Mouse (Mus musculus): ENCODE data around the gene Mylk2. TPM values are rescaled to one million over a fixed set of nuclear protein-coding genes. Genes with fewer than 3 reads are reported as not detected.

Mylk2 gene
- polyA plus RNA-seq, 1 experiment = not detected

- Histone ChIP-seq H3K4me1 (ENCODE audit: control insufficient read depth, insufficient read depth, low read length) (peaks cover 5% of the 10 kb centered on the region), H3K27ac (ENCODE audit: insufficient read depth, low read length) (no peak overlapping the region), H3K27me3 (ENCODE audit: control insufficient read depth, insufficient read depth, low read length) (no peaks in the 10 kb centered on the region), H3K4me3 (replicated peaks; ENCODE audit: insufficient read depth, low read depth, low read length) (no peak overlapping the region)
- peak; percentile 40 to 63 for DNase-seq
- TF ChIP-seq POLR2A (IDR thresholded peaks at IDR 0.05; ENCODE audit: borderline replicate concordance, insufficient read depth, low read length) (no peak), CTCF (IDR thresholded peaks at IDR 0.05; ENCODE audit: borderline replicate concordance, insufficient read depth, low read depth, low read length) (peak; percentile 81)
- WGBS = 15% methylated on average over 4 of the region's 4 CpGs
These were observed 28.7 kb downstream of the Mylk2 start for GRCm38 (mm10) chr2:152939846-152940245.

- no peak for DNase-seq
- no peaks in the 10 kb centered on the region for H3K27me3 ChIP-seq (ENCODE audit: control insufficient read depth, insufficient read depth, low read length)
- 54% methylated on average over 6 of the region's 6 CpGs for WGBS
- H3K27ac ChIP-seq (ENCODE audit: insufficient read depth, low read length) = no peak overlapping the region
- H3K4me3 ChIP-seq (replicated peaks; ENCODE audit: insufficient read depth, low read depth, low read length) = no peak overlapping the region
- no peak for TF ChIP-seq CTCF (IDR thresholded peaks at IDR 0.05; ENCODE audit: borderline replicate concordance, insufficient read depth, low read depth, low read length)
- TF ChIP-seq POLR2A (IDR thresholded peaks at IDR 0.05; ENCODE audit: borderline replicate concordance, insufficient read depth, low read length) = no peak
- H3K4me1 ChIP-seq (ENCODE audit: control insufficient read depth, insufficient read depth, low read length) = peaks cover 5% of the 10 kb centered on the region
These were observed 30.0 kb downstream of the Mylk2 start for GRCm38 (mm10) chr2:152941106-152941505.

GRCm38 (mm10) chr2:152941776-152942175 lies 30.6 kb downstream of the Mylk2 start:
- Histone ChIP-seq H3K27me3 (ENCODE audit: control insufficient read depth, insufficient read depth, low read length) (no peaks in the 10 kb centered on the region), H3K4me1 (ENCODE audit: control insufficient read depth, insufficient read depth, low read length) (peaks cover 6% of the 10 kb centered on the region; the same call in 1 of the 2 replicates), H3K27ac (ENCODE audit: insufficient read depth, low read length) (no peak overlapping the region), H3K4me3 (replicated peaks; ENCODE audit: insufficient read depth, low read depth, low read length) (no peak overlapping the region)
- TF ChIP-seq POLR2A (IDR thresholded peaks at IDR 0.05; ENCODE audit: borderline replicate concordance, insufficient read depth, low read length) (no peak), CTCF (IDR thresholded peaks at IDR 0.05; ENCODE audit: borderline replicate concordance, insufficient read depth, low read depth, low read length) (no peak)
- WGBS = 44% methylated on average over 7 of the region's 7 CpGs
- DNase-seq = no peak

- H3K4me1 ChIP-seq (ENCODE audit: control insufficient read depth, insufficient read depth, low read length) = peaks cover 9% of the 10 kb centered on the region; the same call in 1 of the 2 replicates
- no peak for DNase-seq
- H3K27me3 ChIP-seq (ENCODE audit: control insufficient read depth, insufficient read depth, low read length) = no peaks in the 10 kb centered on the region
- H3K27ac ChIP-seq (ENCODE audit: insufficient read depth, low read length) = no peak overlapping the region
- TF ChIP-seq CTCF (IDR thresholded peaks at IDR 0.05; ENCODE audit: borderline replicate concordance, insufficient read depth, low read depth, low read length) (no peak), POLR2A (IDR thresholded peaks at IDR 0.05; ENCODE audit: borderline replicate concordance, insufficient read depth, low read length) (no peak)
- H3K4me3 ChIP-seq (replicated peaks; ENCODE audit: insufficient read depth, low read depth, low read length) = peak overlapping the region; percentile 2
- WGBS = 1% methylated on average over 65 of the region's 65 CpGs
These were observed 31.9 kb downstream of the Mylk2 start for GRCm38 (mm10) chr2:152942898-152943515.

GRCm38 (mm10) chr2:152943568-152943967 lies 32.4 kb downstream of the Mylk2 start:
- H3K27ac ChIP-seq (ENCODE audit: insufficient read depth, low read length) = no peak overlapping the region
- DNase-seq = no peak
- no peak for TF ChIP-seq CTCF (IDR thresholded peaks at IDR 0.05; ENCODE audit: borderline replicate concordance, insufficient read depth, low read depth, low read length)
- TF ChIP-seq POLR2A (IDR thresholded peaks at IDR 0.05; ENCODE audit: borderline replicate concordance, insufficient read depth, low read length) = no peak
- WGBS = 22% methylated on average over 8 of the region's 8 CpGs
- H3K4me3 ChIP-seq (replicated peaks; ENCODE audit: insufficient read depth, low read depth, low read length) = peak overlapping the region; percentile 2
- H3K4me1 ChIP-seq (ENCODE audit: control insufficient read depth, insufficient read depth, low read length) = peaks cover 9% of the 10 kb centered on the region; the same call in 1 of the 2 replicates
- H3K27me3 ChIP-seq (ENCODE audit: control insufficient read depth, insufficient read depth, low read length) = no peaks in the 10 kb centered on the region

GRCm38 (mm10) chr2:152944013-152944412 lies 32.9 kb downstream of the Mylk2 start:
- WGBS = 66% methylated on average over 9 of the region's 9 CpGs
- H3K27me3 ChIP-seq (ENCODE audit: control insufficient read depth, insufficient read depth, low read length) = no peaks in the 10 kb centered on the region
- no peak for DNase-seq
- H3K4me1 ChIP-seq (ENCODE audit: control insufficient read depth, insufficient read depth, low read length) = peaks cover 13% of the 10 kb centered on the region
- H3K27ac ChIP-seq (ENCODE audit: insufficient read depth, low read length) = no peak overlapping the region
- TF ChIP-seq POLR2A (IDR thresholded peaks at IDR 0.05; ENCODE audit: borderline replicate concordance, insufficient read depth, low read length) (no peak), CTCF (IDR thresholded peaks at IDR 0.05; ENCODE audit: borderline replicate concordance, insufficient read depth, low read depth, low read length) (no peak)
- H3K4me3 ChIP-seq (replicated peaks; ENCODE audit: insufficient read depth, low read depth, low read length) = no peak overlapping the region

DNA sequence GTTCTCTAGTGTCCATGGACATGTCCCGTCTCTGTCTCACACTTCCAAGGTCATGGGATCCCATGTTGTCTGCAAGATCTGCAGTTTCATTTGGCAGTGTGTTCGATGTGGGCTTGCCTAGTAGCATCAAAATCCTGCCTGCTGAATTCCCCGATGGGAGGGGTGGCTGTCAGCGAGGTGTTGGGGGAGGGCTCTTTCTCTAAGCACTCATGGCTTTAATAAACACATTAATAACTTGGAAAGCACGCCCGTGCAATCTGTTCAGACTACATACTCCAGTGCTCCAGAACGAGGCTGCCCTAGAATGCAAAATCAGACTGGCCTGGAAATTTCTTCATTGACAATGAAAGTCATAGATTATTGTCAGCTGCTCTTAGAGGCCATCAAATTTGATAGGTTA lies 35.9 kb downstream of the Mylk2 start:
- TF ChIP-seq POLR2A (IDR thresholded peaks at IDR 0.05; ENCODE audit: borderline replicate concordance, insufficient read depth, low read length) = no peak
- TF ChIP-seq CTCF (IDR thresholded peaks at IDR 0.05; ENCODE audit: borderline replicate concordance, insufficient read depth, low read depth, low read length) = no peak
- peak in 1 of 2 experiments; percentile 66 for DNase-seq
- no peak overlapping the region for H3K4me3 ChIP-seq (replicated peaks; ENCODE audit: insufficient read depth, low read depth, low read length)
- peaks cover 20% of the 10 kb centered on the region for H3K4me1 ChIP-seq (ENCODE audit: control insufficient read depth, insufficient read depth, low read length)
- no peaks in the 10 kb centered on the region for H3K27me3 ChIP-seq (ENCODE audit: control insufficient read depth, insufficient read depth, low read length)
- no peak overlapping the region for H3K27ac ChIP-seq (ENCODE audit: insufficient read depth, low read length)
- 20% methylated on average over 7 of the region's 7 CpGs for WGBS

- TF ChIP-seq POLR2A (IDR thresholded peaks at IDR 0.05; ENCODE audit: borderline replicate concordance, insufficient read depth, low read length) (no peak), CTCF (IDR thresholded peaks at IDR 0.05; ENCODE audit: borderline replicate concordance, insufficient read depth, low read depth, low read length) (no peak)
- peak in 1 of 2 experiments; percentile 64 for DNase-seq
- Histone ChIP-seq H3K4me1 (ENCODE audit: control insufficient read depth, insufficient read depth, low read length) (peaks cover 21% of the 10 kb centered on the region), H3K27ac (ENCODE audit: insufficient read depth, low read length) (no peak overlapping the region), H3K27me3 (ENCODE audit: control insufficient read depth, insufficient read depth, low read length) (no peaks in the 10 kb centered on the region), H3K4me3 (replicated peaks; ENCODE audit: insufficient read depth, low read depth, low read length) (no peak overlapping the region)
- 35% methylated on average over 5 of the region's 5 CpGs for WGBS
These were observed 37.4 kb downstream of the Mylk2 start for GRCm38 (mm10) chr2:152948438-152949020.

Data from cerebellum, adult 2 months (tissue).